Mouse (Mus musculus) layer of hippocampus, adult 6 months (tissue): Measurements from ENCODE around the gene Chrna1. TPM values are rescaled to one million over a fixed set of nuclear protein-coding genes. Genes with fewer than 3 reads are reported as not detected.

Experiments used
- long read RNA-seq, 2 experiments: library from polyadenylated mRNA; unstranded; transcript quantifications; one replicate each; pipeline ENCODE4 v2.0.0; 2019 to 2020
- polyA plus RNA-seq: library from polyadenylated mRNA; unstranded; fragments of <200 nt; fragmentation: Nextera tagmentation; gene quantifications from 2 replicates; pipeline ENCODE4 v1.2.3, GENCODE M21; 2021

The Chrna1 gene
- 0.73 and 0.82 TPM in 2 replicates for polyA plus RNA-seq
- long read RNA-seq, experiment 1, partial matches to known transcripts = 1 of 1 reads
- long read RNA-seq, experiment 1, other reads (novel, unspliced or antisense) = 0 of 1 reads
- long read RNA-seq, experiment 2, partial matches to known transcripts = 5 of 5 reads
- long read RNA-seq, experiment 2, other reads (novel, unspliced or antisense) = 0 of 5 reads

GRCm38 (mm10) chr2:73580166-73580565, at the start of gene Chrna1:
Gene Chrna1 (minus strand): TSS chr2:73580338.

GRCm38 (mm10) chr2:73529356-73530330, 50.5 kb downstream of the Chrna1 start, which contains the start of gene Wipf1:
Gene Wipf1 (minus strand): TSS chr2:73529734.

Other genes with a start within 250 kb of the Chrna1 start
- gene Gpr155, start 193.8 kb downstream of the Chrna1 start, polyA plus RNA-seq = 8.4 and 12.8 TPM in 2 replicates
- 0.72 and 1.3 TPM in 2 replicates for gene Wipf1, start 50.6 kb downstream of the Chrna1 start, polyA plus RNA-seq
- 1,200 and 1,225 TPM in 2 replicates for gene Chn1, start 195.0 kb upstream of the Chrna1 start, polyA plus RNA-seq